Mouse (Mus musculus) hematopoietic stem cell, adult 5-6 weeks (primary cell): ENCODE measurements around the gene Ly6g5b. TPM values are rescaled to one million over a fixed set of nuclear protein-coding genes. Genes with fewer than 3 reads are reported as not detected.
A peak's percentile ranks its signal among the peaks of the same experiment; 100 is the strongest.

Experiments
- ATAC-seq, 2 experiments: fragments of 125-278 bp in 1 of 2; replicated peaks in 1 of 2; 2 replicates each; pipeline ENCODE4 v1.8.0; 2016 to 2017; ENCODE audit warnings: inconsistent platforms in 2 of 2, mild to moderate bottlenecking in 2 of 2, moderate number of reproducible peaks in 2 of 2, low read depth in 1 of 2, moderate TSS enrichment in 1 of 2; ENCODE audit not compliant: low FRiP score in 2 of 2, poor library complexity in 2 of 2, severe bottlenecking in 2 of 2, insufficient read depth in 1 of 2, low TSS enrichment in 1 of 2
- total RNA-seq: library from RNA; stranded (forward); fragments of 172-1452, 232-1000 nt; gene quantifications from 2 replicates; pipeline ENCODE4 v1.2.3, GENCODE M21; 2017

Ly6g5b gene
- total RNA-seq, 1 experiment from 2014 or later, result not detected

DNA sequence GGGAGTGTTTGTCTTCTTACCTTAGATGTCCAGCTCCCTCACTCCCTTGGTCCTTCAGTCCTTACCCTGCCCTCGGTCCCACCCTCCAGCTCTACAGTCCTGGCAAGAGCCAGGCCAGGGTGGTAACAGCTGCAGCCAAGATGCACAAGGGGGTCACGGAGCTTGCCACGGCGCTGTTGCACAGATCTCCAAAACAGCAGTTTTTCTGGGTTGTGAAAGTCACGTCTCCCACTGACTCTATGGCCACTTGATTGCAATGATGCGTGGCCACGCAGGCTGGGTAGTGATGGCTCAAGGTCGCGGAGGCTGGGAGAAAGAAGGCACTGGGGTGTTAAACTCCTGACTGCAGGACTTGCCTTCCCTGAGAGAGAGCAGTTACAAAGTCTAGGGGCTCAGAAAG lies 43.8 kb downstream of the Ly6g5b start:
- no peak for ATAC-seq

DNA sequence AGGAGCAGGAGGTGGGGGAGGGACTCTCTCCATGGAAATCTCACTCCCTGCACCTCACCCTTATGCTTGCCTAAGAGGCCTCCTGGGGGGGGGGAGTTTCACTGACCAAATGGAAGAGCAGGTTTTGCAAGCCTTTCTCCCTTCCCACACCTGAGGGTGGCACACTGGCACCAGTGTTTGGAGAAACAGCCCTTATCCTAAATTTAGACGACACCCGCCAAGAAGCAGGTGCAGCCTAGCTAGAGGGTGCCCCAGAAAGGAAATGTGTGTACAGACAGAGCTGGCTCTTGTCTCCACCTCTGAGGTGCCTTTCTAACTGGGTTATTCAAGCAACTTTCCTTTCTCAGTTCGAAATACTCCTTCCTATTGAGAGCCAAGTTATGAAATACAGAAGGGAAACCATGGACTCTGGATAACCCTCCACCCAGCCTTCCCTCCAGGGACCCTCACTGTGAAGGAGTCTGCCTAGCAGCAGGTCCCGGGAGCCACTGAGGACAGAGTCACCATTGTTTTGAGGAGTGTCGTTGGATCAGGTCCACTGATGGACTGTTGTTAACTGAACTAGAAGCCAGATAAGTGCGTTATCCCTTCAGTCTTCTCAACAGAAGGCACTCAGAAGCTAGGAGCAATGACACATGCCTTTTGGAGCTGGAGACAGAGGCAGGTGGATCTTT lies 44.5 kb downstream of the Ly6g5b start:
- ATAC-seq, result no peak

- no peak for ATAC-seq
Measured at GRCm38 (mm10) chr17:35068213-35068914, 46.9 kb downstream of the Ly6g5b start.

DNA sequence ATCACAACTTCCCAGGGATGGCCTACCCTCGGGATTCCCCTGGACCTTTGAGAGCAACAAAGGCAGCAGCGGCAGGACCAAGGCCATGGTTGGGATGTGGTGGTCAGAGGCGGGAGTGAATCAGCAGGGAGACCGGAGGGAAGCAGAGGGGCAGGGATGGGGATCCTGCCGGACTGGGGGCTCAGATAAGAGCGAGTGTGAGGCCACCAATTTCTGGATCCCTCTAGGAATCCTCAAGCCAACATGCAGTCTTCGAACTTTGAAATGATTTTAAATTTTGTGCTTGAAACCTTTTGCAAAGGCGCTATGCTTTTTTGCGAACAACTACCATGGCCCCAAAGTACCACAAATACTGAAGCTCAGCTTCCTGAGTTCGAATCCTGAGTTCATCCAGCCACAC lies 49.1 kb downstream of the Ly6g5b start, which contains the start of gene Mpig6b:
Gene Mpig6b (minus strand): TSS at position 101 of the 400 bp plus-strand sequence.
- no peak for ATAC-seq

GRCm38 (mm10) chr17:35064951-35065947 lies 50.0 kb downstream of the Ly6g5b start, which contains the start of gene Ly6g6c:
Gene Ly6g6c (plus strand): TSS chr17:35065388.
- peak; percentile 33 to 40; a peak in 2 of 4 replicates for ATAC-seq

- ATAC-seq, result no peak
Measured at GRCm38 (mm10) chr17:35064378-35064877, 50.8 kb downstream of the Ly6g5b start.

Other genes with a start within 250 kb of the Ly6g5b start
- 11.3 and 15.1 TPM in 2 replicates for gene Zbtb12, start 235.9 kb downstream of the Ly6g5b start, total RNA-seq
- not detected in 2 replicates for gene Gm20547, start 233.4 kb downstream of the Ly6g5b start, total RNA-seq
- gene C2, start 217.2 kb downstream of the Ly6g5b start, total RNA-seq, result 3.3 TPM in 1 of 2 replicates, not detected in the other
- 106 and 109 TPM in 2 replicates for gene Ehmt2, start 217.0 kb downstream of the Ly6g5b start, total RNA-seq
- 0.19 TPM in 1 of 2 replicates, not detected in the other for gene Slc44a4, start 201.0 kb downstream of the Ly6g5b start, total RNA-seq
- gene Neu1, start 184.2 kb downstream of the Ly6g5b start, total RNA-seq, result 6.9 and 12.1 TPM in 2 replicates
- gene Hspa1b, start 156.2 kb downstream of the Ly6g5b start, total RNA-seq, result 18.4 and 24.7 TPM in 2 replicates
- gene Gm20481, start 145.5 kb downstream of the Ly6g5b start, total RNA-seq, result 1.1 TPM in 1 of 2 replicates, not detected in the other
- 16.3 and 22.9 TPM in 2 replicates for gene Hspa1a, start 143.3 kb downstream of the Ly6g5b start, total RNA-seq
- gene Hspa1l, start 142.7 kb downstream of the Ly6g5b start, total RNA-seq, result 0.05 TPM in 1 of 2 replicates, not detected in the other
- 28.5 and 39.0 TPM in 2 replicates for gene Lsm2, start 133.6 kb downstream of the Ly6g5b start, total RNA-seq
- 228 and 415 TPM in 2 replicates for gene Vars, start 114.4 kb downstream of the Ly6g5b start, total RNA-seq
- 0.38 and 0.45 TPM in 2 replicates for gene Vwa7, start 98.8 kb downstream of the Ly6g5b start, total RNA-seq
- gene Sapcd1, start 87.4 kb downstream of the Ly6g5b start, total RNA-seq, result 1.7 TPM in 1 of 2 replicates, not detected in the other
- gene Msh5, start 68.7 kb downstream of the Ly6g5b start, total RNA-seq, result 3.7 and 7.9 TPM in 2 replicates
- 294 and 299 TPM in 2 replicates for gene Clic1, start 65.5 kb downstream of the Ly6g5b start, total RNA-seq
- 27.4 and 32.3 TPM in 2 replicates for gene Ddah2, start 56.4 kb downstream of the Ly6g5b start, total RNA-seq
- gene Ly6g6c, start 50.0 kb downstream of the Ly6g5b start, total RNA-seq, result not detected in 2 replicates
- not detected in 2 replicates for gene Mpig6b, start 49.2 kb downstream of the Ly6g5b start, total RNA-seq
- not detected in 2 replicates for gene Ly6g6e, start 38.5 kb downstream of the Ly6g5b start, total RNA-seq
- gene Ly6g6d, start 37.4 kb downstream of the Ly6g5b start, total RNA-seq, result not detected in 2 replicates
- gene Ly6g6f, start 29.8 kb downstream of the Ly6g5b start, total RNA-seq, result not detected in 2 replicates
- 25.9 and 30.0 TPM in 2 replicates for gene Abhd16a, start 26.2 kb downstream of the Ly6g5b start, total RNA-seq
- not detected in 2 replicates for gene Ly6g5c, start 7.1 kb downstream of the Ly6g5b start, total RNA-seq
- gene Gpank1, start 6.0 kb upstream of the Ly6g5b start, total RNA-seq, result 31.2 and 35.1 TPM in 2 replicates
- 250 and 330 TPM in 2 replicates for gene Csnk2b, start 6.6 kb upstream of the Ly6g5b start, total RNA-seq
- gene D17H6S53E, start 10.9 kb upstream of the Ly6g5b start, total RNA-seq, result 6.1 and 6.3 TPM in 2 replicates
- gene Apom, start 16.6 kb upstream of the Ly6g5b start, total RNA-seq, result 0.38 TPM in 1 of 2 replicates, not detected in the other
- gene Bag6, start 19.8 kb upstream of the Ly6g5b start, total RNA-seq, result 109 and 121 TPM in 2 replicates
- 61.3 and 65.9 TPM in 2 replicates for gene Prrc2a, start 49.5 kb upstream of the Ly6g5b start, total RNA-seq
- gene Aif1, start 60.6 kb upstream of the Ly6g5b start, total RNA-seq, result 1.8 TPM in 1 of 2 replicates, not detected in the other
- 85.1 and 145 TPM in 2 replicates for gene Lst1, start 73.0 kb upstream of the Ly6g5b start, total RNA-seq
- 31.4 and 64.0 TPM in 2 replicates for gene Ltb, start 79.0 kb upstream of the Ly6g5b start, total RNA-seq
- gene Tnf, start 86.6 kb upstream of the Ly6g5b start, total RNA-seq, result 22.3 and 44.4 TPM in 2 replicates
- gene Lta, start 89.9 kb upstream of the Ly6g5b start, total RNA-seq, result not detected in 2 replicates
- gene Gm16181, start 105.4 kb upstream of the Ly6g5b start, total RNA-seq, result 3.1 TPM in 1 of 2 replicates, not detected in the other
- 3.8 and 5.2 TPM in 2 replicates for gene Atp6v1g2, start 118.2 kb upstream of the Ly6g5b start, total RNA-seq
- 4.3 and 15.9 TPM in 2 replicates for gene Nfkbil1, start 120.4 kb upstream of the Ly6g5b start, total RNA-seq
- 207 and 226 TPM in 2 replicates for gene Ddx39b, start 126.3 kb upstream of the Ly6g5b start, total RNA-seq
- gene H2-D1, start 147.3 kb upstream of the Ly6g5b start, total RNA-seq, result 627 and 791 TPM in 2 replicates
- gene H2-Q1, start 205.0 kb upstream of the Ly6g5b start, total RNA-seq, result 0.25 TPM in 1 of 2 replicates, not detected in the other
- gene H2-Q2, start 226.8 kb upstream of the Ly6g5b start, total RNA-seq, result not detected in 2 replicates